Mouse (Mus musculus): Measurements from ENCODE around the gene Nod2.

Nod2 gene

DNA sequence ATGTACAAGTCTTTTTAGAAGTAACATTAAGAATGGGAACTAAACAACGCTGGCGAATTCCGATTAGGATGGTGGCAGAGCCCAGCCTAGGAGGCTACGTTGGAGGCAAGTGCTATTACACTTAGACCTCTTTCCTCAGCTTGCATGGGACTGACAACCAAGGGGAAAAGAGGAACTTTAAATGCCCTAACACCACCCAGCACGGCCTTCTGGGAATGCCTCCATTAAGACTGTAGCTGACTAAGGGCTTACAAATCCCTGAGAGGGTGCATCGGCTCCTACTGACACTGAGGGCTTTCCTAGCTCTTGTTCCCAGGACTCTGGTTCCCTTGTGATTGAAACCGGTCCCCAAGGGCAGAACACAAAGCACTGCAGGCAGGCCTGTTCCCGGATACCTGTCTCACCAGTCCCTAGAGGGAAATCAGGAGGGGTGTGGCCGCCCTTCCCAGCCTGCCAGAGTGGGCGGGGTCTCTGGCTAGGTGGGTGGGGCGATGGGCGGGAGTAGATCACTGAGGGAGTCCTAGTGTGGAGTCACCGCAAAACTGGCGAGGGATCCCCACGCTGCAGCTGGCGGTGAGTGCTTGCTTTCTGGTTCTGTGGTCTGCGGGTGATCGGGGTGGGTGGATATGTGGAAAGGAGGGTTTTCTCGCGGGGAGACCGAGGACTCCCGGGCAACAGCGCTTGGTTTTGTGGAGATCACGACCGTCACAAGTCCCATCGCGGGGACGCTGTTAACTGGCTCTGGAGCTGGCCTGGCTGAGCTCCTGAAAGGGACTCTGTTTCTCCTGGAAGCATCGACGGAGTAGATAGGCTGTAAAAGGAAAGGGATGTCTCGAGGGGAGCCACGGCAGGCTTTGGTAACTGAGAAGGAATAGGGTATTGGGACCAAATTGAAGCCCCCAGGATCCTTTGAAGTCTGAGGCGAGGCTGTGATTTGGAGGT is at the start of gene Nod2:
TSS of gene Nod2 (plus strand) at position 479 of the 942 bp plus-strand sequence.
- peak; percentile 67; the same call in 1 of the 2 replicates for ATAC-seq (ENCODE audit: low TSS enrichment)

- no peak for ATAC-seq (ENCODE audit: low TSS enrichment)
Measured at GRCm38 (mm10) chr8:88598578-88598977, 48.5 kb upstream of the Nod2 start.

GRCm38 (mm10) chr8:88599491-88599890 is 47.6 kb upstream of the Nod2 start:
- no peak for ATAC-seq (ENCODE audit: low TSS enrichment)

- no peak for ATAC-seq (ENCODE audit: low TSS enrichment)
Measured at GRCm38 (mm10) chr8:88603446-88603989, 43.6 kb upstream of the Nod2 start.

GRCm38 (mm10) chr8:88604065-88605038 is 42.8 kb upstream of the Nod2 start:
- peak; percentile 13; the same call in 1 of the 2 replicates for ATAC-seq (ENCODE audit: low TSS enrichment)

- no peak for ATAC-seq (ENCODE audit: low TSS enrichment)
Measured at GRCm38 (mm10) chr8:88605361-88606040, 41.6 kb upstream of the Nod2 start.

DNA sequence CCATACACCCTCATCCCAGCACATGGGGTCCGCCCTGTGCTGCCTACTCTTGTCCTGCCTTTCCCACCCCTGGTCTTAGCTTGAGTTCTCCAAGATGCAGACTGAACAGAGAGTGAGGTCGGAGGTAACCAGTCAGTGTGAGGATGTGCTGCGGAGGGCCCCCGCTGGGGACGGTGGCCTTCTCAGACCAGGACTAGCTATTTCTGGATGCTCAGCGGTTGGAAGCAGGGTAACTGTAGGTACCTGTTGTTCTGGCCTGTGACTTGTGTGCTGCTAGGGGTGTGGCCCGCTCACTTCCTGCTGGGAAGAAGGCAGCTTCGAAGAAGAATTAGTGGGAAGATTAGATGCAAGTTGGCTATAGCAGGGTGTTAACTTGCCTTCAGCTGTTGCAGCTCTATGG is 38.1 kb upstream of the Nod2 start:
- ATAC-seq (ENCODE audit: low TSS enrichment), result no peak

DNA sequence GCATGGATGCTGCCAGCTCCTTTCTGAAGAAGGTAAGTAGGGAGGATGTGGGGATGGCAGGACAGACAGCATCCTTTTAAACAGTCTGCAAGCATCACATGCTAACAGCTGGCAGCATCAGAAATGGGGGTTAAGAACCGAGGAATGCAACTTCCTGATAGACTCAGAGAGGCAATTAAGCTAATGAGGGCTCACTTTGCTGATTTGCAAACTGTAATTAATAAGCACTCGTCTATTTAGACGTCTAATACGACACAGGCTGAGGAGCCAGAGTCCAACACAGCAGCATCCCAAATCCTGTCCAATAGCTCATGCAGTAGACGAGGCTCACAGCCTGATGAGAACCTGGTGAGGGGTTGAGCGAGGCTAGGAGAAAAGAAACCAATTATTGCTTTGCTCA is 36.8 kb upstream of the Nod2 start:
- ATAC-seq (ENCODE audit: low TSS enrichment), result no peak

DNA sequence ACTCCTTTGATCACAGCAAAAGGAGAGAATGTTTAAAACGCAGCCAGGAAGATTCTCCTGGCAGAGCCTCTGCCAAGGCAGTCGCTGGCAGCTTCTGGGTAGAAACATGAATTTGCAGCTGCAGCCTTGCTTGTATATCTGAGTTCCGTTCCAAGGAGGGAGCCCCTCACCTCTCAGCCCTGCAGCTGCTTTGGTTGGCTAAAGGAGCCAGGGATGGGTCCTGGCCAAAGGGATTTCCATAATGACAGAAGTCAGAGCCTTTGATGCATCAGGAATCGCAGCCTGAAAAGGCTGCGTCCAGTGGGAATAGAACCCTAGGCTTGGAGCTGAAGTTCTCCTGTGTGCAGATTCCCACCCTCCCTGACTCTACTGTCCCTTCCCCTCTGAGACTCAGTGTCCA is 32.1 kb upstream of the Nod2 start:
- no peak for ATAC-seq (ENCODE audit: low TSS enrichment)

- ATAC-seq (ENCODE audit: low TSS enrichment), result no peak
Measured at GRCm38 (mm10) chr8:88618612-88619011, 28.5 kb upstream of the Nod2 start.

DNA sequence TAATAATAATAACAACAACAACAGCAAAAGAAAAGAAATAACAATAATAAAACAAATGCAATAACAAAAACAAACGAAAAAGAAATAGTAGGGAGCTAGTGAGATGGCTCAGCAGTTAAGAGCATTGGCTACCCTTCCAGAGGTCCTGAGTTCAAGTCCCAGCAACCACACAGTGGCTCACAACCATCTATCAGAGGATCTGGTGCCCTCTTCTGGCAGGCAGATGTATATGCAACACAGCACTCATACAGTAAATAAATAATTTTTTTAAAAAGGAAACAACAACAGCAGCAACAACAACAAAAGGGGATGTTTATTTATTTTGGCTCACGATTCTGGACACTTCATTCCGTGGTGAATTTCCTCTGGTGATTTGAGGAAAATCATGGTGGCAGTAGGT is 27.6 kb upstream of the Nod2 start:
- no peak for ATAC-seq (ENCODE audit: low TSS enrichment)

DNA sequence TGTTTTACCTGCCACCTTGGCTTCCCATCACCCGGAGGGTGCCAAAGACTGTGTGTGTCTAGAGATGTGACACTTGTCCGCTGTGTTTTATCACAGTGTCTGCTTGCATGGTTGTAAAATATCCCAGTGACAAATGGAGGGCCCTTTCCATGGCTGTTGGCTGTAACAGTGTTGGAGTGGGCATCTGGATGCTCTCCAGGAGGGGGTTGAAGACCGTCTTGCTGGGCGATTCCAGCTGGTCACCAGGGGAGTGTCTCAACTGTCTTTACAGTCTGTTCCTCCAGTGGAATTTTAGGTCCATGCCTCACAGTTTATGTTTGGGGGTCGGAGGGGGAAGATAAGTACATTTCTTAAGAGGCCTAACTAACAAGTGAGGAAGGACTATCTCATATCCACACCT is 26.2 kb upstream of the Nod2 start:
- no peak for ATAC-seq (ENCODE audit: low TSS enrichment)

DNA sequence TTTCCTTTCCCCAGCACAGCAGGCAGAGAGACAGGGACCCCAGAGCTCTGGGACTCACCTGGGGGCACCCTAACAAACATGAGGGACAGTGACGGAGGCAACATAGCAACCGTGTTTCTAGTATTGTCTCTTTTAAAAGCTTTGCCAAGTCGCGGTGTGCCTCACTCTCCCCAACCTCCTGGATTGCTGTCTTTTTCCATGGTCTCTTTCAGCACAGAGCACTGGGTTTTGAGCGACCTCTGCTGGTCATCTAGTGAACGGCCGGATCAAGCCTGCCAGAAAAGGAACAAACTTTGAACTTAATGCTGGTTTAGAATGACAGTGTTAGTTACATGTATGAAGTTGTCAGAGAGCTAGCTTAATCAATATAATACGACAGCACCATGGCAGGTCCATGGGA is 25.7 kb upstream of the Nod2 start:
- peak; percentile 90 for ATAC-seq (ENCODE audit: low TSS enrichment)

GRCm38 (mm10) chr8:88623351-88623750 is 23.8 kb upstream of the Nod2 start:
- no peak for ATAC-seq (ENCODE audit: low TSS enrichment)

DNA sequence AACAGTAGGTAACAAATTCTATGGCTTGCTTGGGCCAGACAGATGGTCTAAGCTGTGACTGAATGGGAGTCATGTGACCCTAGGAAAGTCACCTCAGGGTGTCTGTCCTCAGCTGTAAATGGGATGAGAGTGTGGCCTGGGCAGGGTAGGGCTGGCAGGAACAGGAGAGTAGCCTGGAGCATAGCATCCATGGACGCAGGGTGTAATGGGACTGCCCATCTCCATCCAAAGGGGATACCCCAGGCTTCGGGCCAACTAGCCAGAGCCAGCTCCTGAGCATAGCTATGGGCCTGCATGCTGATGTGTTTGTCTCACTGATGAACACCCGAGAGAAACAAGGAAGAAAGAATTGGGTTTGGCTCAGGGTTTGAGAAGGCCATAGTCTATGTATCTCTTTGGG is 22.8 kb upstream of the Nod2 start:
- no peak for ATAC-seq (ENCODE audit: low TSS enrichment)

- ATAC-seq (ENCODE audit: low TSS enrichment), result no peak
Measured at GRCm38 (mm10) chr8:88626433-88626832, 20.7 kb upstream of the Nod2 start.

DNA sequence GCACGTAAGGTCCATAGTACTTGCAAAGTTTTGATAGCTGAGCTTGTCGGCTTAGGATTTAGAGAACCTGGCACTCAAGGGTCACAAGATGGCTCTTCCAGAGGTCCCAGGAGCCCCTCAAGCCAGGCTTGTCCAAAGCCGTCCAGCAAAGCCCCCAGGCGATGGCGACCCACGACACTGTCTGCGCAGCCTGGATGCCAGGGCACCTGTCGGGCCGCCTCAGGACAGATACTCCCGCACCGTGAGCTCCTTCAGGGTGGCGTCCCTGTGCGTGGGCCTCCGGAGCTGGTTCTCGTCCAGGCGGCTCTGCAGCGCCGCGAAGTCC is 20.2 kb upstream of the Nod2 start:
- ATAC-seq (ENCODE audit: low TSS enrichment), result no peak

GRCm38 (mm10) chr8:88627265-88627991 is 19.7 kb upstream of the Nod2 start:
- ATAC-seq (ENCODE audit: low TSS enrichment), result peak; percentile 81

- ATAC-seq (ENCODE audit: low TSS enrichment), result 0 out of 2 replicates have a peak, but pooled peaks have one; percentile 24
Measured at GRCm38 (mm10) chr8:88628001-88628774, 18.9 kb upstream of the Nod2 start.

GRCm38 (mm10) chr8:88630225-88630624 is 16.9 kb upstream of the Nod2 start:
- ATAC-seq (ENCODE audit: low TSS enrichment), result no peak
